Mouse (Mus musculus) adrenal gland, postnatal 14 days (tissue): Measurements from ENCODE around the gene Glmp. TPM values are rescaled to one million over a fixed set of nuclear protein-coding genes. Genes with fewer than 3 reads are reported as not detected.
A peak's percentile ranks its signal among the peaks of the same experiment; 100 is the strongest.
"Not testable (repeated sequence)": the region's sequence is repeated elsewhere in the genome, so short reads cannot be mapped to it uniquely, and the experiment has no call there.

Experiments used
- DNase-seq: peaks from one replicate; pipeline ENCODE4 v3.0.0; 2021; ENCODE audit warnings: mixed read lengths
- total RNA-seq: library from RNA; stranded (reverse); gene quantifications from 2 replicates; pipeline ENCODE4 v1.2.3, GENCODE M21; 2021

Gene Glmp
- total RNA-seq, 1 experiment from 2014 or later: 139 TPM

- peak; percentile 98 for DNase-seq
Measured at GRCm38 (mm10) chr3:88336058-88337013, 11.5 kb downstream of the Glmp start, which contains the start of the genes Tmem79 and Smg5. Tmem79 (minus strand) TSS chr3:88336148. Smg5 (plus strand) TSS chr3:88336260.

GRCm38 (mm10) chr3:88337367-88338020, 12.7 kb downstream of the Glmp start:
- DNase-seq: no peak

- DNase-seq: no peak
Measured at GRCm38 (mm10) chr3:88338316-88338715, 13.5 kb downstream of the Glmp start.

GRCm38 (mm10) chr3:88339006-88339405, 14.2 kb downstream of the Glmp start:
- no peak for DNase-seq

- DNase-seq: no peak
Measured at GRCm38 (mm10) chr3:88350732-88351131, 25.9 kb downstream of the Glmp start.

GRCm38 (mm10) chr3:88352907-88353306, 28.1 kb downstream of the Glmp start:
- DNase-seq: peak; percentile 47

GRCm38 (mm10) chr3:88354396-88355165, 29.8 kb downstream of the Glmp start:
- DNase-seq: peak; percentile 80

GRCm38 (mm10) chr3:88359584-88359983, 34.8 kb downstream of the Glmp start:
- no peak for DNase-seq

GRCm38 (mm10) chr3:88359989-88360388, 35.2 kb downstream of the Glmp start:
- no peak for DNase-seq

- no peak for DNase-seq
Measured at GRCm38 (mm10) chr3:88361096-88361495, 36.3 kb downstream of the Glmp start.

- no peak for DNase-seq
Measured at GRCm38 (mm10) chr3:88361612-88362313, 36.9 kb downstream of the Glmp start.

GRCm38 (mm10) chr3:88363700-88364099, 38.9 kb downstream of the Glmp start:
- DNase-seq: no peak

- peak; percentile 84 for DNase-seq
Measured at GRCm38 (mm10) chr3:88364337-88364736, 39.5 kb downstream of the Glmp start, which contains the start of gene Paqr6. Paqr6 (plus strand) TSS chr3:88364584.

GRCm38 (mm10) chr3:88365705-88366361, 41.0 kb downstream of the Glmp start:
- no peak for DNase-seq

GRCm38 (mm10) chr3:88366830-88367428, 42.1 kb downstream of the Glmp start:
- DNase-seq: peak; percentile 72

- not testable (repeated sequence) for DNase-seq
Measured at GRCm38 (mm10) chr3:88367517-88367916, 42.7 kb downstream of the Glmp start.

- not testable (repeated sequence) for DNase-seq
Measured at GRCm38 (mm10) chr3:88368511-88368910, 43.7 kb downstream of the Glmp start.

GRCm38 (mm10) chr3:88372643-88373042, 47.8 kb downstream of the Glmp start, which contains the start of gene Bglap3:
Bglap3 (minus strand) TSS chr3:88372743.
- DNase-seq: not testable (repeated sequence)

GRCm38 (mm10) chr3:88375750-88376626, 51.2 kb downstream of the Glmp start:
- peak; percentile 52 for DNase-seq
